Mouse (Mus musculus) liver, adult (tissue): ENCODE data around the gene Cited4.

ENCODE experiments used
- GATA4 ChIP-seq: IDR thresholded peaks from 2 replicates; pipeline ENCODE4 v1.6.1; 2014; ENCODE audit warnings: mild to moderate bottlenecking, low read length; ENCODE audit not compliant: insufficient replicate concordance

The Cited4 gene

DNA sequence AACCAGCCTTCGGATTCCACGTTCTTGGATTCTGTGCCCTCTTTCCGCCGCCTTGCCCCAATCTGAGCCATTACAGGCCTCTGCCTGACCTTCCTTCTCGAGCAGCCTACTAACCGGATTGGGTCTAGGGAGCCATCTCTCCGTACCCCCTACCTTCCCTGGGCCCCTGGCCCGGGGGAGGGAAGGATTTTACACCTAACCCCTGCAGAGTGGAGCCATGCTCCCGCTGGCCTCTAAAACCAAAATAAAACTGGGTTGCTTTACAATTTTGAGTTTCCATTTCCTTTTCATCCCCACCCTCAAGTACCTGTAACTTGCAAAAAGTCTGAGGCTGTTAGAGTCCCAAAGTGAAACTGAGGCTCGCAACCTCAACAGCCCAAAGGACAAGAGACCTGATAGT, 1.2 kb downstream of the Cited4 start:
- TF ChIP-seq GATA4: no peak

DNA sequence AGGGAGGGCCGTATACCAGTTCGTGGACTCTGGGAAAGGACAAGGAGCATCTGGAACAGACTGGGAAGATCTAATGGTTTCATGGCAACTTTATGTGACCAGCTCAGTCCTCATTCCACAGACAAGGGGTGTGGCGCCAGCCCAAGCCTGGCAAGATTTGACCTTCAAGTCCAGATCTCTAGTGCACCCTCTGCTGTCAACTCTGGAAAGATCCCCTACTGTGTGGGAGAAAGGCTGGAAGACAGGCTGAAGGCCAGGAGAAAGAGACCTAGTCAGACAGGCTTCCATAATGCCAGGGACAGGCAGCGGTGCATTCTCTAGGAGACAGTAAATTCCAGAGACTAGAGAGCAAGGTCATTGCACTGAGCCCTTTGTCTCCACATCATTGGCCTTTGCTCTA, 2.2 kb downstream of the Cited4 start:
- no peak for TF ChIP-seq GATA4

GRCm38 (mm10) chr4:120669585-120669984, 3.2 kb downstream of the Cited4 start:
- TF ChIP-seq GATA4: no peak

- TF ChIP-seq GATA4: no peak
These were observed 4.7 kb downstream of the Cited4 start for GRCm38 (mm10) chr4:120671046-120671445.

DNA sequence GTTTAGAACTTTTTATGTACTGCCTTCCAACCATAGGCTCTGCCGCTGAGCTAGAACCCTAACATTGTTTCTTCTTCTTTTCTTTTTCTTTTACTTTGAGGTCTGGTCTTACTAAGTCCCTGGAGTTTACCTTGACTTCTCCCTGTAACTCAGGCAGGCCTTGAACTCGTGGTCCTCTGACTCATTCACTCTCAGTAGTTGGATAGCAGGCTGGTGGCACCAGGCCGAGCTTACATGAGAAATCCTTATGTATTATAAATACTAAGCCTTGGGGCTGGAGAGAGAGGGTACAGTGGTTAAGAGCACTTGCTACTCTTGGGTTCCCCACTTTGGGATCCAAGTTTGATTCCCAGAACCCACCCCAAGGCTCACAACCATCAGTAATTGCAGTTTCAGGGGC, 7.2 kb downstream of the Cited4 start:
- no peak for TF ChIP-seq GATA4

- no peak for TF ChIP-seq GATA4
These were observed 8.5 kb downstream of the Cited4 start for GRCm38 (mm10) chr4:120674775-120675451.

- TF ChIP-seq GATA4: no peak
These were observed 9.3 kb downstream of the Cited4 start for GRCm38 (mm10) chr4:120675640-120676039.

- TF ChIP-seq GATA4: no peak
These were observed 14.6 kb downstream of the Cited4 start for GRCm38 (mm10) chr4:120680953-120681352.

DNA sequence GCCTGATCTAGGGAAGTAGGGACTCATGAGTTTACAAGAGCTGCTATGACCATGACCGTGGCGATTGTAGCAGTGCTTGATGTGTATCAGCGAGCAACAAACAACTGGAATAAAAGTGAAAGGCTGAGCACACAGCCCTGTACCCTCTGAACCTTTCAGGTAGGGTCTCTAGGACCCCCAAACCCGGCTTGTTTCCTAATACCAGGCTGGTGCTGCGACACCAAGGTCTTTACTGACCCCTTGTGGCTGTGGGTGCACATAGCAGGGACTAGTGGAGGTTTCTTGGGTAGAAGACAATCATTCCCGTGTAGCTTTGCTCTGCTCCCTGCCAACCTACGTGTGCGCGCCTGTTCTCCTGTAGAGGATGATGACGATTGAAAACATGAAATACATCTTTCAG, 15.8 kb downstream of the Cited4 start:
- TF ChIP-seq GATA4: no peak

DNA sequence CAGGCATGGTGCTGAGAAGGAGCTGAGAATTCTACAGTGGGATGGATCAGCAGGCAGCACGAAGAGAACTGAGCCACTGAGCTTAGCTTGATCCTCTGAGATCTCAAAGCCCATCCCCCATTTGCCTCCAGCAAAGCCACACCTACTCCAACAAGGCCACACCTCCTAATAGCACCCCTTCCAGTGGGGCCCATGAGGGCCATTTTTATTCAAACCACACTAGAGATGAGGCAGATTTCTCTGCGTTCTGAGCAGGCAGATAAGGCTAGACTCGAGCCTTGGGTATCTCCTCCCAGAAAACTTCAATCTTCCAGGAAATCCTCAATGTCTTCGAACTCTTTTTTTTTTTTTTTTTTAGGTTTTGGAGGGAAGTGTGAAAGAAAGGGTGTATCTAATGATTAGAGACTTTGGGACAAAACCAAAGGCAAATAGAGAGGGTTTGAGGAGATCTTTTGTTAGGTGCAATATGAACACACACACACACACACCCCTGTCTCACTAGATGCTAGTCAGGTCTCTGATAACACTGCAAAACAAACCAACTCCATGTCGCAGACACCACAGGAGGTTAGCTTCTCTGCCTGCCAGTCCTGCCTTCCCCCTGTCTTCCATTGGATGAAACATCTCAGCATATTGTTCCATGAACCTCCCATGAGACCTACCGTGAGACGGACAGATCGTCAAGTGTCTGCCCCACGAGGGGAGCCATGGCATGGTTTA, 17.1 kb downstream of the Cited4 start:
- TF ChIP-seq GATA4: no peak

GRCm38 (mm10) chr4:120687282-120687681, 20.9 kb downstream of the Cited4 start:
- TF ChIP-seq GATA4: no peak

GRCm38 (mm10) chr4:120689317-120689716, 22.9 kb downstream of the Cited4 start:
- TF ChIP-seq GATA4: no peak

DNA sequence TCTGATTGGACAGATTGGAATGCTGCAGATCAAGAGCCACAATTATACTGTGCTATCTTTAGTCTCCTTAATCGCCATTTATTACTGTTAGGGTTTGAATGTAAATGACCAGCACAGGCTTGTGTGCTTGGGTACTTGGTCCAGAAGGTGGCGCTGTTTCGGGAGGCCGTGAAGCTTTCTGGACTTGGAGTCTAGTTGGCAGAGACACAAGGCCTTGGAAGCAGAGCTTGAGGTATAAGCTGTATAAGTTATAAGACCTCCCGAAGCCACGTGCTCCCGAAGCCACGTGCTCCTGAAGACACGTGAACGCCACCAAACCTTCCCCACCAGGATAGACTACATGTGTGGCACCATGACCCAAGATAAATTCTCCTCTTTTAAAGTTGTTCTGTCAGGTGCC, 26.3 kb downstream of the Cited4 start:
- TF ChIP-seq GATA4: no peak

DNA sequence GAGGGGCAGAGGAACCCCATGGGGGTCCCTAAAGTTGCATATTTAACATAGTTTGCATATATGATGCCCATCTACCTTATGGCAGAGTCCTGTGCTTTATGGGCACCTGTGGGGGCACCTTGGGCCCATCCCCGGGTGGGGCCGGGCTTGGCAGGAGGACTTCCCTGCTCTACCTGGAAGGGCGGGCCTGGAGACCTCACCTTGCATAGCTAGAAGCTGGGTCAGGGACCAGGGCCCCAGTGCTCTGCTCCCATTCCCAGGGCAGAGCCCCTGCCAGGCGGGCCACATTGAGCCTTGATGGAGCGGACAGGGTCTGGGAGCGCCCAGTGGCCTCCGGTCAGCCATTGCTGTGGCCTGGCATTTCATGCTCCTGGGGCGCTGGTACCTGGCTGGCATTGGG, 31.0 kb downstream of the Cited4 start:
- TF ChIP-seq GATA4: no peak

- TF ChIP-seq GATA4: no peak
These were observed 31.6 kb downstream of the Cited4 start for GRCm38 (mm10) chr4:120697799-120698484.

DNA sequence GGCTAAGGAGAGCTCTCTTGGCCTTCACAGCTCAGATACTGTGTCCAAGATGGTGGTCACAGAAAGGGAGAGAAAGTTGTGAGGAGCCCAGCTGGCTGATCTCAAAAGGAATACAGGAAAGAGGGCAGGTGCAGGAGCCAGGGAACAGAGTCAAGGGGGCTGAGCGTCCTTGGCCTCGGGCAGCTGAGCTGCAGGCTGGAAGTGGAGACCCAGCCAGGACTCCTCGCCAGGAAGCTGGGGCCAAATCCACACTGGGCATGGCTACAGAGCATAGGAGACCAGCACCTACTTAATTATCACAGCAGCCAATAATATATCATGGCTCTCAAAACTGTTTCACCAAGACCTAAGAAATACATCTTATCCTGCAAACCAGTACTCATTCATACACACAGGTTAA, 34.8 kb downstream of the Cited4 start:
- no peak for TF ChIP-seq GATA4
